Mouse (Mus musculus): ENCODE data around the gene Tmem248.

Gene Tmem248

DNA sequence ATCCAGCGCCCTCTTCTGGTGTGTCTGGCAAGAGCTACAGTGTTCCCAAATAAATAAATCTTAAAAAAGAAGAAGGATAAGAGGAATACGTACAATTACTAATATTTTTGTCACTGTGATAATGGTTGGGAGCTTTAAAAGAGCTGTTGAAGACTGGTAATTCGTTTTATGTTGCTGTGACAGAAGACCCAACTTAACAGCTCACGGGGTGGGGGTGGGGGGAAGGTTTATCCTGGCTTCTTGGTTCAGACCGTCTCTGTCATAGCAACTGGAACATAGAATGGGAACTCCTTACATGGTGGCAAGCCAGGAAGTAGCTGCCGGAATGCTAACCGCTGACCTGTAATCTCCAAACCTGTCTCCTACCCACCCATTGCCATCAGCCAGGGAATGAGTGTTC lies at the start of gene Tmem248:
Gene Tmem248 (plus strand): TSS at position 301 of the 400 bp plus-strand sequence.
- DNase-seq: peak in 1 of 2 experiments; percentile 14

DNA sequence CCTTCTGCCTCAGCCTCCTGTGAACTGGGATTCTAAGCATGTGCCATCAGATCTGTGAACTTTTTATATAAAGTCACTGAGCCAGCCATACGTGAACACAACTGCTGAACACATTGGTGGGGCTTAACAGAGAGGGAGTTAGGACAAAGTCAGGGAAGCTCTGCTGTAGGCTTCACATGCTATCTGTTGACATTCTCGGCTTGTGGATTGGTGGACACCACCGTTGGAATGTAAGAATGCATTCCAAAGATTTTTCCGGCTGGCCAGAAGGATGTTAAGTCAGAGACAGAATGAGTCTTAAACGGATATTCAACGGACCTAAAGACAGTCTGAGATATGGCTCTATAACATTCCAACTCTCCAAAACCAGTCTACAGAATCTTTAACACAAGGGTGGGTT lies 47.8 kb upstream of the Tmem248 start:
- DNase-seq: no peak

- DNase-seq: peak in 1 of 2 experiments; percentile 27
Observed at GRCm38 (mm10) chr5:130170666-130171422, 46.0 kb upstream of the Tmem248 start.

- peak; percentile 94 to 96 for DNase-seq
Observed at GRCm38 (mm10) chr5:130171423-130171954, 45.4 kb upstream of the Tmem248 start, which contains the start of gene Rabgef1. Gene Rabgef1 (plus strand): TSS chr5:130171798.

GRCm38 (mm10) chr5:130171956-130172601 lies 44.8 kb upstream of the Tmem248 start:
- peak; percentile 55 to 63 for DNase-seq

GRCm38 (mm10) chr5:130173012-130173411 lies 43.9 kb upstream of the Tmem248 start:
- no peak for DNase-seq

DNA sequence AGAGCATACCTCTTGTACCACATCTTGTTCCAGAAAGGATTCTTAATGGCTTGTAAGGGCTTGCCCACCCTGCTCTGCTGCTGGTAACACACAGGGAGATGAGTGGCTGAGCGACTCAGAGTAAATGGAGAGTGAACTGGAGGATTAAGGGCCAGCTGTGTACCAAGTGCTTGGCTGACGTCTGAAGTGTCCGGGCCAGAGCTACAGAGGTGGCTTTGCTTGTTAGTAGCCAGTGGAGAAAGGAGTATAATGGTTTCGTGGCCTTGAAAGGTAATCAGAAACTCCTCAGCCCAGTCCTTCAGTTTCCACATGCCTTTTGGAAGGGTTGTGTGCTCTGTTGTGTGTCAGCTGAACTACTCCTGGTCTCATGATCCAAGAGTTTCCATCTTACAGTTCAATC lies 39.0 kb upstream of the Tmem248 start:
- no peak for DNase-seq

DNA sequence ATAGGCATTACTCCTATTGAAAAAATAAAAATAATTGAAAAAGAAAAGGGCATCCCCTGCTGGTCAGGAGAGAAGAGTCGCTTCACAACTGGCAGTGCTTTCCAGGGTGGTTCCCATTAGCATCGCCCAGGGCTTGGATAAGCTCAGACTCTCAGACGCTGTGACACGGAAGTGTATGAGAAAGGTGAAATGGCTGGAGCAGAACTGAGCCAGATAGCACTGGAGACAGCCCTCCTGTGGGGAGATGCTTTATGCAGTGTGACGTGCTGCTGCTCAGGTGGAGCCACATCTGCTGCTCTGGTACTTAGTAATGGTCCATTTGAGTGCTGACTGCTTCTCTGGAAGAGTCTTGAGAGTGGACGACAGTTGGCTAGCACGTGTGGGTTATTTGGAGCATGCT lies 36.5 kb upstream of the Tmem248 start:
- DNase-seq: no peak

GRCm38 (mm10) chr5:130181740-130182540 lies 34.9 kb upstream of the Tmem248 start:
- DNase-seq: no peak

- no peak for DNase-seq
Observed at GRCm38 (mm10) chr5:130182541-130182821, 34.4 kb upstream of the Tmem248 start.

DNA sequence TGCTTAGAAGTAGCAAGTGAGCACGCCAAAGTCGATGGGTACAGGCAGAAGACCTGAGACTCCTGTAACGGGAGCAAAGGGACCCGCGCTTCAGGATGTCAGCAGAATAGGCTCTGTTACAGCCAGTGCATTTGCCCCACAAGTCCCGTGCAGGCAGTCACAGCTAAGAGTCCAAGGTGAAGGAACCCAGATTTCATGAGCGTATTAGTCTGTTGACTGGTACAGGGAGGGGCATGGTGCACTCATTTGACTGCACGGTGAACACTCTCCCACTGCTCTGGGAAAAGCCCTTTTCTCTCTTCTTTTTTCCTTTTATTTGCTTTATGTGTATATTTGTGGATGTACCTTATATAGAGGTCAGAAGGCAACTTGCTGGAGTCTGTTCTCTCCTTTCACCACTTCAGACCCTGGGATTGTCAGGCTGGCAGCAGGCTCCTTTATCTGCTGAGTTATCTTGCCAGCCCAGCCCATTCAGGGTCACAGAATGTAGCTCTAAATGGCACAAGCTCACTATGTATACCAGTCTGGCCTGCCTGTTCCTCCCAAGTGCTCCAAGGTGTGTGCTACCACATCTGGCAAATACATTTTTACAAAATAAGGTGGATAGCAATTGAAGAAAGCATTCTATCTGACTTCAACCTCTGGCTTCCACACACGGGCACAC lies 32.6 kb upstream of the Tmem248 start:
- DNase-seq: peak in 1 of 2 experiments; percentile 33

DNA sequence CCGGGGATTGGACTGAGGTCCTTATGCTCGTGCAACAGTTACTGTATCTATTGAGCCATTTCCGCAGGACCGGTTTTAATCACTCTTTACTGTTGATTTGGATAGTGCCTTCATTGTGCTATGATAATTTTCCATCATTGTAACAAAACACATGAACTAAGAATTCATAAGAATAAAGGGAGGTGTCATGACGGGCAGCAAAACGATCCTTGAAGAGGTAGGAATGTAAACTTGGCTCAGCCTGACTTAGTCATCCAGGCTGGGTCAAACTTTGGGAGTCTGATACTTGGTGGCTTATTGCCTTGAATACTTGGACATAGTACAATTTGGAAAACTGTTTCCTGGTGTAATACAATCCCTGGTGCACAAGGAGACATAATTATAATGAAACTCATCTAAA lies 31.6 kb upstream of the Tmem248 start:
- no peak for DNase-seq

GRCm38 (mm10) chr5:130187383-130187782 lies 29.5 kb upstream of the Tmem248 start:
- DNase-seq: no peak

DNA sequence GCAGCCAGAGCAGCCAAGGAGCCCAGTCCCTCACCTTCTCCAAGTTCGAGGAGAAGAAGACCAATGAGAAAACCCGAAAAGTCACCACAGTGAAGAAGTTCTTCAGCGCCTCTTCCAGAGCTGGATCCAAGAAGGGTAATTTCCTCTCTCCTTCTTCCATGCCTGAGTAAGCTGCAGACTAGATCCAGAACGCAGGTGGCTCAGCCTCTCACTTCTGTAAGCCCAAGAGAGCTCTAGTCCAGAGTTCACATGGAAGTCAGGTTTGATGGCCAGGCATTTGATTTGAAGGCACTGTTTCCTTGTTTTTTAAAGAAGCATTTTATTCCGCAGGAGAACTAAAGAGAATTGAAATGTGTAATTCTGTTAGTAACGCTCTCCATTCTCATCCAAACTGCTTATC lies 26.0 kb upstream of the Tmem248 start:
- DNase-seq: peak; percentile 45 to 64

DNA sequence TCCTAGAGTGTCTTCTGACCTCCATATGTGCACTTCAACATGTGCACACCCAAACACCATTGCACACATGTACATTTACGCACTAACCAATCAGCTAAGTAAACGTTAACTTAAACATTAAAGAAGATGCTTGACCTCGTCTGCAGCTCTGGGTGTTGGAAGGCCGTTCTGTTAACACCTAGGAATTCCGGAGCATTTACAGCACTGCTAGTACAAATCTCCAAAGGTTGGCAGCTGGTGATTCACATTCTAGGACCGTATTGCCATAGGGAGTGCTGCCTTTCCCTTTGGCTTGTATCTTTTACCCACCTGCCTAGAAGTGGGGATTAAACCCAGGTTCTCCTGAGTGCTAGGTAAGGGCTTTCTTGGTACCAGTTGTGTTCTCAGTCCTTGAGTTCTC lies 25.0 kb upstream of the Tmem248 start:
- no peak for DNase-seq

DNA sequence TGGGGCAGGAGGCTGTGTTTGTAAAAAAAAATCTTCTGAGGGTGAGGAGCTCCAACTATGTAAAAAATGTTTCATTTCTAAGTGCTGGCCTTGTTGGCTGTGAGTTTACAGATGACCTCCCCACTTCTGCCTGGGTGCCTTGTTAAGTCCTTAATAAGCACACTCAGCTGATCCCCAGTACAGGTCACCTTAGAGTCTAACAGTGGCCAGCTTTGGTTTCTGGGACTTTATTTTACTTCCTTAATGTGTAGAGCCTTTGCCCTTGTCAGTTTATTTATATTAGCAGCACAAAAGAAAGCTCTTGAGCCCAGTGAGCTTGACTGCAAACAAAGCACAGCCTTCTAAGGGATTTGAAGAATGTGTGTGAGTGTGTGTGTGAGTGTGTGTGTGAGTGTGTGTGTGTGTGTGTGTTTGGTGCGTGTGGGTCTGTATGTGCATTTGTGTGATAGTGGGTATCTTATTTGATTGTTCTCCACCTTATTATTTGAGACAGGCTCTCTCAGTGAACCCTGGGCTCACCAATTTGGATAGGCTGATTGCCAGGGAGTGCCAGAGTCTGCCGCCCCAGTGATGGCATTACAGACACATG lies 24.4 kb upstream of the Tmem248 start:
- peak in 1 of 2 experiments; percentile 41 for DNase-seq

DNA sequence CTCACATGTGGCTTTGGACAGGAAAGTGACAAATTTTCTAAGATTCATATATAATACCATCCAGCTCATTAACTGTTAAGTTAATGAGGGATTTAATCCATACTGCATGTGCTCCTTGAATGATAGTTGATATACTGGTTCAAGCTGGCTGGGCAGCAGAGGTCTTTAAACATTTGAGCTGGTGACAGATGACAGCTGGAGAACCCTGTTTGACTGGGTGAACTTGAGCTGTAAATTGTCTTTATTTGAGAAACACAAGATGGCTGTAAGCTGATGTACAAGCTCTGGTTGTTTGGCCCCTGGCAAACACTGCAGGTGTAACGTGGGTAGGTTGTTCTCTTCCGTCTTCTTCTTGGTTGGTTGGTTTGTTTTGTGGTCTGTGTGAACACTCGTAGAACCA lies 23.1 kb upstream of the Tmem248 start:
- no peak for DNase-seq

DNA sequence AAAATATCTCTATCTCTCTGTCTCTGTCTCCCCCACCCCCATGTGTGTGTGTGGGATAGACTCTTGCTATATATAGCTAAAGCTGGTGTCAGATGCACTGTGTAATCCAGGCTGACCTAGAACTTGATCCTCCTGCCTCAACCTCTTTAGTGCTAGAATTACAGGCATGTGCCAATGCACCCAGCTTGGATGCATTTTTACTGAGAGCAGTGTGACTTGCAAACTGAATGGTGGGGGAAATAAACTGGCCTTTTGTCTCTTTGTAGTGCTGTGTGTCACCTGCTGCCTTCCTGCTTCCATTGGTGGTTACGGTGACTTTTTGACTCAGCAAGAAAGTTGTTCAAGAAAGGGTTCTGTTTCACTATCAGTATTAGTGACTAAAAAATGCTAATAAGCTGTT lies 20.6 kb upstream of the Tmem248 start:
- no peak for DNase-seq

GRCm38 (mm10) chr5:130197454-130197853 lies 19.4 kb upstream of the Tmem248 start:
- no peak for DNase-seq

DNA sequence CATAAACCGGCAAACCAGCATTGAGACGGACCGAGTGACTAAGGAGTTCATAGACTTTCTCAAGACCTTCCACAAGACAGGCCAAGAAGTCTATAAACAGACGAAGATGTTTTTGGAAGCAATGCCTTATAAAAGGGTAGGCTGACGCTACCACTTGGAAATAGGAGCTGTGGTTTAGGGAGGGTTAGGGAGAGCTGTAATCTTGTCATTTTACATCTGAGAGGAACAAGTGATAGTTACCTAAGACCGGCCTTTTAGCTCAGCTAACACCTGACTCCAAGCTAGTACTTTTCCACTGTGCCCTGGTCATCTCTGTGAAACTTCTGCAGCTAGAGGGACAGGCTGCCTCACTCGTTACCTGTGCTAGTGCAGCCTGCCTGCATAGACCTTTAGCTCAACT lies 18.9 kb upstream of the Tmem248 start:
- no peak for DNase-seq

DNA sequence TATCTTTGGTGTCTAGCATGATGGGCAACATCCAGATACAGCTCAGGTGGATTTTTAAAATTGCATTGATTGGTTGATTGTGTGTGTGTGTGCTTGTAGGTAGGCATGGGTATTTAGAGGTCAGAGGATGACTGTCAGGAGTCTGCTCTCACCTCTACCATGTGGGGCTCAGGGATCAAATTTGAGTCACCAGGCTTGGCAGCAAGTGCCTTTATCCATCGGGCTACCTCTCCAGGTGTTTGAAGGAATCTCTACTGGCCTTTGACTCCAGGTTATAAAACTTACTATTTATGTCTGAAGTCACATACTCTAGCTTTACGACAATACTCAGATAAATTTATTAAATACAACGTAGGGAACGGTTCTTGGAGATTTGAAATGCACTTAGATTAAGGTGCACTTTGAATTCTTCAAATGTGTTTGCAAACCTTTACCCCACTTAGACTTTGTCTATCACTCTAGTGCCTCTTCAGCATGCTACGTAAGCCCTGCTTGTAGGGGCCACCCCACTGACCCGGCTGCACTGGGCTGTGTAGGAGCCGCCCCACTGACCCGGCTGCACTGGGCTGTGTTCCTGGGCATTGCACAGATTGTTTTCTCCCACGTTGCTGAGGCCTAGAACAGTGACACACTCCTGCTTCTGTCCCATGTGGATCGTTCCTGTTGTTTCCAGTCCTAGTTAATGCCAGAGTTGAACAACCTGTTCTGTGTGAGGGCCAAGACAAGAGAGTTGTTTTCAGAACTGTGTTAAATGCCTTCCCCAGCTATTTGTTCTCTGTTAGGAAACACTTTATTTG lies 16.4 kb upstream of the Tmem248 start:
- DNase-seq: peak; percentile 74 to 87

DNA sequence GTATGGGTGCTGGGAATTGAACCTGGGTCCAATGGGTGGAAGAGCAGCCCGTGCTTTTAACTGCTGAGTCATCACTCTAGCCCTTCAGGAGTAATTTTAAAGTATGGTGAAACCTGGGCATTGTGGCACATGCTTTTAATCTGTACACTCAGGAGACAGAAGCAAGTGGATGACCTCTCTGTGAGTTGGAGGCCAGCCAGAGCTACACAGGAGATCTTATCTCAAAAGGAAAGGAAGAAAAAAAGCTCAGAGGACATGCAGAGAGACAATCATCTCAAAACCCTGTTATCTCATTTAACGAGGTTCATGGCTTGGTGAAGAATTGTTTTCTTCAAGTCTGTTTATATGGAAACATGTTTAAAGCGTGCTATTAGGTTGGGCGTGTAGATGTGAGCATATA lies 12.9 kb upstream of the Tmem248 start:
- no peak for DNase-seq

Measured in kidney, postnatal 36 days (tissue).